Mouse (Mus musculus) limb, embryonic 11.5 days (tissue): ENCODE measurements around the gene Gpc6. TPM values are rescaled to one million over a fixed set of nuclear protein-coding genes. Genes with fewer than 3 reads are reported as not detected.
A peak's percentile ranks its signal among the peaks of the same experiment; 100 is the strongest.

Experiments used
- ATAC-seq: fragments of 200-750 bp; cut with Nextera tagmentation; 2 replicates; pipeline ENCODE4 v1.8.0; 2017; ENCODE audit warnings: low read depth; ENCODE audit not compliant: insufficient number of reproducible peaks, low FRiP score, low TSS enrichment
- DNase-seq: peaks from one replicate; pipeline ENCODE4 v3.0.0-alpha.2; 2015; ENCODE audit warnings: low spot score
- H3K27ac ChIP-seq: fragments of 300-500 bp; sonication (generic); replicated peaks from 2 replicates; pipeline ENCODE4 v1.5.1; 2014; ENCODE audit warnings: low read depth, mild to moderate bottlenecking, low read length
- H3K27me3 ChIP-seq: fragments of 300-500 bp; sonication (generic); 2 replicates; pipeline ENCODE4 v1.6.1; 2014; ENCODE audit warnings: mild to moderate bottlenecking, low read length, mixed read lengths; ENCODE audit not compliant: control insufficient read depth, insufficient read depth
- H3K36me3 ChIP-seq: fragments of 300-500 bp; sonication (generic); 2 replicates; pipeline ENCODE4 v1.6.1; 2014; ENCODE audit warnings: mild to moderate bottlenecking, low read length, moderate library complexity, mixed read lengths; ENCODE audit not compliant: control insufficient read depth, insufficient read depth
- H3K4me1 ChIP-seq: fragments of 300-500 bp; sonication (generic); 2 replicates; pipeline ENCODE4 v1.6.1; 2014; ENCODE audit warnings: low read length, mixed read lengths; ENCODE audit not compliant: control insufficient read depth, insufficient read depth
- H3K4me2 ChIP-seq: fragments of 300-500 bp; sonication (generic); 2 replicates; pipeline ENCODE4 v1.6.1; 2014; ENCODE audit warnings: low read depth, mild to moderate bottlenecking, moderate library complexity; ENCODE audit not compliant: severe bottlenecking
- H3K4me3 ChIP-seq: fragments of 300-500 bp; sonication (generic); 2 replicates; pipeline ENCODE4 v1.5.1; 2014; ENCODE audit warnings: low read depth, low read length
- H3K9ac ChIP-seq: fragments of 300-500 bp; sonication (generic); 2 replicates; pipeline ENCODE4 v1.6.1; 2014; ENCODE audit warnings: mild to moderate bottlenecking, low read length
- H3K9me3 ChIP-seq: fragments of 300-500 bp; sonication (generic); 2 replicates; pipeline ENCODE4 v1.6.1; 2016; ENCODE audit warnings: low read length; ENCODE audit not compliant: control insufficient read depth
- WGBS: fragments of 180-500 bp; shearing (Covaris S2); extraction: QIAGEN DNeasy Blood & Tissue Kit; methylation state at CpG from one replicate; pipeline ENCODE4 v1.1.7; 2014; 5-methylcytosine and 5-hydroxymethylcytosine counted together
- polyA plus RNA-seq: library from polyadenylated mRNA; unstranded; fragments of >200 nt; fragmentation: Nextera tagmentation; extraction: Ambion mirVana; gene quantifications from 2 replicates; pipeline ENCODE4 v1.2.1, GENCODE M21; 2014

The Gpc6 gene
- polyA plus RNA-seq, 1 experiment from 2014 or later, result 39.1 TPM

DNA sequence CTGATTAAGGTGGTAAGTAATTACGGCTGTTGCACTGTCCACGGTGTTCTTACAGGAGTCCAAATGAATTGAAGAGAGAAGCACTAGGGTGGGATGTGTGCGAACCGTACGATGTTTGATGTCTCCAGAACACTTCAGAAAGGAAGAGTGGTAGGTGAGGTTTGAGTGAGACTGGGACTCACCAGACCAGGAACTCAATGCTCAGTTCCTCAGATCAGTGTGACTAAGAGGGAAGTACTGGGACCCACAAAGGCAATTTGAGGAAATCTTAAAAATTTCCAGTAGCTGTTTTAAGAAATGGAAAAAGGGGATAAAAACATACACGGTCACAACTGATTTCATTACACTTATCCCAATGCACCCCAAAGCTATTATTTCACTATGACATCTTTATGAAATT, 764.7 kb downstream of the Gpc6 start:
- Histone ChIP-seq H3K4me1 (no peaks in the 10 kb centered on the region), H3K36me3 (no peaks in the 10 kb centered on the region), H3K4me2 (no peak overlapping the region), H3K9ac (no peak overlapping the region), H3K9me3 (no peaks in the 10 kb centered on the region), H3K27ac (no peak overlapping the region), H3K4me3 (no peak overlapping the region), H3K27me3 (no peaks in the 10 kb centered on the region)
- DNase-seq (no peak), ATAC-seq (no peak)
- 93% methylated on average over 6 of the region's 6 CpGs for WGBS

DNA sequence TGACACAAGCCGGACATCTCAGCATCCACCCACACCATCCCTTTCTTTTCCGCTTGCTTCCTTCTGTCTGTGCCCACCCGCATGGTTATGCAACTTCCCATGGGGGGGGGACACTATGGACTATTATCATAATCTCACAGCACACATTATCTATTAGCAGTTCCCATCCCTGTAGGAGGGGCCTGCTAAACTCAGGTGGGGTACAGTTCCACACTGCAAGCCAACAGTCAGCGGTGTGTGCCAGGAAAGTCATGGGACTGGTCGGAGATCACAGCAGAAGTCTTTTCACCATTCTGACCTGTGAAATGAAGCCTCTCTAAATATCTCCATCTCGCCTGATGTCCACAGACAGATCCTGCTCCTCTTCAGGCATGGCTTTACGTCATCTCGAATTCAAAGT, 770.5 kb downstream of the Gpc6 start:
- ATAC-seq, result no peak
- no peak overlapping the region for H3K4me2 ChIP-seq
- no peaks in the 10 kb centered on the region for H3K27me3 ChIP-seq
- DNase-seq, result no peak
- no peak overlapping the region for H3K27ac ChIP-seq
- WGBS, result 93% methylated on average over 8 of the region's 8 CpGs
- H3K4me3 ChIP-seq, result no peak overlapping the region
- H3K9me3 ChIP-seq, result no peaks in the 10 kb centered on the region
- H3K36me3 ChIP-seq, result no peaks in the 10 kb centered on the region
- no peak overlapping the region for H3K9ac ChIP-seq
- no peaks in the 10 kb centered on the region for H3K4me1 ChIP-seq

- H3K4me1 ChIP-seq, result no peaks in the 10 kb centered on the region
- no peak for ATAC-seq
- no peaks in the 10 kb centered on the region for H3K27me3 ChIP-seq
- WGBS, result 90% methylated on average over 10 of the region's 10 CpGs
- H3K36me3 ChIP-seq, result no peaks in the 10 kb centered on the region
- no peak overlapping the region for H3K27ac ChIP-seq
- H3K9me3 ChIP-seq, result no peaks in the 10 kb centered on the region
- no peak for DNase-seq
- no peak overlapping the region for H3K4me3 ChIP-seq
- H3K9ac ChIP-seq, result no peak overlapping the region
- H3K4me2 ChIP-seq, result no peak overlapping the region
These were observed 775.7 kb downstream of the Gpc6 start for GRCm38 (mm10) chr14:117700670-117701280.

DNA sequence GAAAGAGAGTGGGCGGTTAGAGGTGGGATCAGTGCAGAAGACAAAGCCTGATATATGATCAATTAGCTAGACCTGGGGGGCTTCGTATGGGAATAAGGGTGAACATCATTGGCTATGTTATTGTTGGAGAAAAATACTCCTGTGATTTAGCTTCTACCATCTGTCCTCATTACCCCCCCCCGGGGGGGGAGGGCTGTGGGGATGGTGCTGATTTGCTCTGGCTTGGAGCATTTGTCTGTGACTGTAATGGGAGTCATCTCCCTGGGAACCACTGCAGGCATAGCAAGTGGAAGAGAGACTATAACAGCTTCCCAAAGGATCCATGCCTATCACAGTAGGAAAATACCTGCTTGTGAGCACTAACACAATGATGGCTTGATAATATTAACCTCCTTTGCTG, 783.7 kb downstream of the Gpc6 start:
- no peaks in the 10 kb centered on the region for H3K27me3 ChIP-seq
- H3K27ac ChIP-seq, result no peak overlapping the region
- H3K9me3 ChIP-seq, result no peaks in the 10 kb centered on the region
- H3K4me1 ChIP-seq, result no peaks in the 10 kb centered on the region; the same call in 1 of the 2 replicates
- no peak overlapping the region for H3K4me2 ChIP-seq
- H3K36me3 ChIP-seq, result no peaks in the 10 kb centered on the region
- no peak for ATAC-seq
- WGBS, result 85% methylated on average over 3 of the region's 3 CpGs
- no peak overlapping the region for H3K9ac ChIP-seq
- no peak for DNase-seq
- H3K4me3 ChIP-seq, result no peak overlapping the region

DNA sequence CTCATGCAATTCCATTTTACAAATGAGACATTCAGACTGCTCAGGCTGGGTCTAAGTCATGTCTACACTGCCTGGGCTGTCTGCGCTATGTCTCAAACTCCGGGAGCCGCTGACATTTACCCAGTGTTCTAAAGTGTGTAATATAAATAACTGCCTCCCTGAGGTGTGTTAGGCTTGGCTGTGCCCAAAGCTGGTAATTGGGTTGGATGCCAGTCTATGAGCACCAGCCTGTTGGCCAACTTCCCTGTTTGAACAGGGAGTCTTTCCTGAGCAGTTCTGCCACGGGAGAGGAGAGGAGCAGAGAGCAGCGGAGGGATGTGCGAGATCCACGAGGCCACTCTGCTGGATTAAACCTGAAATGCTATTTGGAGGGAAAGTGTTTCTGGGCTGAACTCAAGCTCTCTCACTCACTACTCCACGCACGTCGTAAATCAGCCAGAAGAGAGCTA, 785.4 kb downstream of the Gpc6 start:
- 67% methylated on average over 10 of the region's 10 CpGs for WGBS
- H3K36me3 ChIP-seq, result no peaks in the 10 kb centered on the region
- no peak overlapping the region; the same call in 1 of the 2 replicates for H3K27ac ChIP-seq
- no peak overlapping the region for H3K4me2 ChIP-seq
- no peaks in the 10 kb centered on the region; the same call in 1 of the 2 replicates for H3K4me1 ChIP-seq
- no peak overlapping the region for H3K4me3 ChIP-seq
- peak; percentile 39; the same call in 1 of the 2 replicates for ATAC-seq
- no peaks in the 10 kb centered on the region for H3K9me3 ChIP-seq
- peak; percentile 52 for DNase-seq
- H3K27me3 ChIP-seq, result no peaks in the 10 kb centered on the region
- H3K9ac ChIP-seq, result no peak overlapping the region

- Histone ChIP-seq H3K9ac (no peak overlapping the region), H3K9me3 (no peaks in the 10 kb centered on the region), H3K4me1 (no peaks in the 10 kb centered on the region; the same call in 1 of the 2 replicates), H3K4me3 (no peak overlapping the region), H3K4me2 (no peak overlapping the region), H3K27ac (no peak overlapping the region), H3K36me3 (no peaks in the 10 kb centered on the region), H3K27me3 (no peaks in the 10 kb centered on the region)
- ATAC-seq, result no peak
- DNase-seq, result no peak
- whole genome bisulfite sequencing, result 94% methylated on average over 7 of the region's 7 CpGs
These were observed 787.2 kb downstream of the Gpc6 start for GRCm38 (mm10) chr14:117712311-117712710.

GRCm38 (mm10) chr14:117714165-117714564, 789.0 kb downstream of the Gpc6 start:
- no peaks in the 10 kb centered on the region for H3K9me3 ChIP-seq
- H3K36me3 ChIP-seq, result no peaks in the 10 kb centered on the region
- H3K4me2 ChIP-seq, result no peak overlapping the region
- H3K27ac ChIP-seq, result no peak overlapping the region
- H3K4me3 ChIP-seq, result no peak overlapping the region
- ATAC-seq (no peak), DNase-seq (no peak)
- WGBS, result 41% methylated on average over 8 of the region's 8 CpGs
- no peaks in the 10 kb centered on the region; the same call in 1 of the 2 replicates for H3K4me1 ChIP-seq
- H3K27me3 ChIP-seq, result no peaks in the 10 kb centered on the region
- no peak overlapping the region for H3K9ac ChIP-seq

GRCm38 (mm10) chr14:117716305-117716704, 791.2 kb downstream of the Gpc6 start:
- Histone ChIP-seq H3K36me3 (no peaks in the 10 kb centered on the region), H3K4me2 (no peak overlapping the region), H3K27me3 (no peaks in the 10 kb centered on the region), H3K4me3 (no peak overlapping the region), H3K9me3 (no peaks in the 10 kb centered on the region), H3K4me1 (no peaks in the 10 kb centered on the region; the same call in 1 of the 2 replicates), H3K27ac (no peak overlapping the region), H3K9ac (no peak overlapping the region)
- ATAC-seq, result no peak
- WGBS, result 92% methylated on average over 3 of the region's 3 CpGs
- no peak for DNase-seq

DNA sequence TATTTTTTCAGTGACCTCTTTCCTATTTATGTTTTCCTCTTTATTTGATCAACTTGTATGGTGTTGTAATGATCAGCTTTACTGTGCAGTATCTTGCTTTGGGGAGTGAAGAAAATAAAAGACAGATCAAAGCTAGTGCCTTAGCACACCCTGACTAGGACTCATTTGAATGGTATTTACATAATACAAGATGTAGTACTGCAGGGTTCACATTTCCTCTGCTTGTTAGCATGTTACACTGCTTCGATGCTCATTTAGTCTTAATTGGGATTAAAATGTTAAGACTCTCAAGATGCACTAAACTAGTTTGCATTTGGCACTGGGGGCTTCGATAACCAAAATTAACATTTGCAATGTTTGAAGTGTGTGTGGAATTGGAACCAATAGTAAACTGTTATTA, 803.6 kb downstream of the Gpc6 start:
- ATAC-seq, result no peak
- H3K27ac ChIP-seq, result no peak overlapping the region
- 86% methylated on average over 2 of the region's 2 CpGs for WGBS
- no peak overlapping the region for H3K4me2 ChIP-seq
- no peaks in the 10 kb centered on the region for H3K4me1 ChIP-seq
- H3K9ac ChIP-seq, result no peak overlapping the region
- no peaks in the 10 kb centered on the region for H3K36me3 ChIP-seq
- DNase-seq, result no peak
- no peaks in the 10 kb centered on the region for H3K27me3 ChIP-seq
- H3K4me3 ChIP-seq, result no peak overlapping the region
- no peaks in the 10 kb centered on the region for H3K9me3 ChIP-seq
